Mouse (Mus musculus): ENCODE data around the gene Rbfox1. TPM values are rescaled to one million over a fixed set of nuclear protein-coding genes. Genes with fewer than 3 reads are reported as not detected.

The Rbfox1 gene
- polyA plus RNA-seq, 1 experiment from 2014 or later: 0.71 TPM

DNA sequence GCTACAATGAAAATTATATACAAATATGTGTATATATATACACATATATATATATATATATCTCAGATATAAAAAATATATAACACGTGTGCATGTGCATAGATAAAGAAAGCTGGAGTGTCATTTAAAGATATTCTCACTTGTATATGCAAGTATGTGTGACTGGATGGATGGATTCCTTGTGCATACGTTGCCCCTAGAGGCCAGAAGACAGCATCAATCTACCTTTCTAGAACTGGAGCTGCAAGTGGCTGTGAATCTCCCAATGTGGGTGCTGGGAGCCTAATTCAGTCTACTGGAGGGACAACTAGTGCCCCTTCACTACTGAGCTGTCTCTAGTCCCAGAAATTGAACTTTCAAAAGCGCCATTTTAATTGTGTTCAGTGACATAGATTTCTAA lies 471.8 kb downstream of the Rbfox1 start:
- Histone ChIP-seq H3K4me3 (no peak overlapping the region), H3K27ac (no peak overlapping the region), H3K4me1 (peaks cover 6% of the 10 kb centered on the region), H3K27me3 (ENCODE audit: poor library complexity, severe bottlenecking) (no peaks in the 10 kb centered on the region), H3K9me3 (no peaks in the 10 kb centered on the region), H3K36me3 (replicated peaks) (no peaks in the 10 kb centered on the region)
- 78% methylated on average over 3 of the region's 3 CpGs for WGBS
- DNase-seq (ENCODE audit: extremely low spot score, low spot score): no peak

DNA sequence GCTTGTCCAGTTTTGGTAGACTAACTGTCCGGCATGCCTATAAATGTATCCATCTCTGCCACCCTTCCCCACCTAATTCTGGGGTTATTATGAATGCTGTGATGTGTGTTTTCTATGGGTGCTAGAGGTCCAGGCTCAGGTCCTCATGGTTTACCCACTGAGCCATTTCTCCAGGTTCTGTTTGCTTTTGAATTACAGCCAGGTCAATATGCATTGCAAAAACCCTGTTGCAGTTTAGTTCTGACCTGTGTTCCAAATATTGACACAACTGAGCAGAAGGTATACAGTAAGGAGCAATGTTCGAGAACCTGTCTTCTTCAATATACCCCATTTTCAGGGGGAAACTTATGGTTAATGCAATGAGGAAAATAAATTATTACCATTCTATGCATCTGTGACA lies 480.6 kb downstream of the Rbfox1 start:
- no peaks in the 10 kb centered on the region for H3K27me3 ChIP-seq (ENCODE audit: poor library complexity, severe bottlenecking)
- no peaks in the 10 kb centered on the region for H3K36me3 ChIP-seq (replicated peaks)
- no peaks in the 10 kb centered on the region for H3K9me3 ChIP-seq
- no peak for DNase-seq (ENCODE audit: extremely low spot score, low spot score)
- 92% methylated on average over 2 of the region's 2 CpGs for WGBS
- H3K4me3 ChIP-seq: no peak overlapping the region
- H3K4me1 ChIP-seq: no peaks in the 10 kb centered on the region
- no peak overlapping the region for H3K27ac ChIP-seq

DNA sequence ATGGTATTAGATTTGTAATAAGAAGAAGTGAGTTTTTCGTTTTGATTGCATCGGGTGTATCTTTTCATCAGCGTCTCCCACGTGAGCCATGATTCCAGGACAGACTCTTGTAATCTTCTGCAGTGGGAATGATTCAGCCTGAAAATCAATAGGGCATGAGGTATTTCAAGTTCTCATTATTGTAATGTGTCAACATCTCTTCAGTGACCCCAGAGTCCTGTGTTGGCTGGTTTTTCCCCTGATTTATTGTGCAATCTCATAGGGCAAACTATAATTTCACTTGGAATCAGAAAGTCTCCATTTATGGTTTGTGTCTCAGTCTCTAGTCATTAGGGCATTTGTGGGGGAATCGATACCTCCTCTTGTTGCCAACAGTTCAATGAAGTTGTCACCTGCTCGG lies 481.5 kb downstream of the Rbfox1 start:
- H3K9me3 ChIP-seq: no peaks in the 10 kb centered on the region
- no peaks in the 10 kb centered on the region for H3K36me3 ChIP-seq (replicated peaks)
- H3K27me3 ChIP-seq (ENCODE audit: poor library complexity, severe bottlenecking): no peaks in the 10 kb centered on the region
- WGBS: 90% methylated on average over 6 of the region's 6 CpGs
- no peak overlapping the region for H3K27ac ChIP-seq
- H3K4me1 ChIP-seq: no peaks in the 10 kb centered on the region
- H3K4me3 ChIP-seq: no peak overlapping the region
- no peak for DNase-seq (ENCODE audit: extremely low spot score, low spot score)

DNA sequence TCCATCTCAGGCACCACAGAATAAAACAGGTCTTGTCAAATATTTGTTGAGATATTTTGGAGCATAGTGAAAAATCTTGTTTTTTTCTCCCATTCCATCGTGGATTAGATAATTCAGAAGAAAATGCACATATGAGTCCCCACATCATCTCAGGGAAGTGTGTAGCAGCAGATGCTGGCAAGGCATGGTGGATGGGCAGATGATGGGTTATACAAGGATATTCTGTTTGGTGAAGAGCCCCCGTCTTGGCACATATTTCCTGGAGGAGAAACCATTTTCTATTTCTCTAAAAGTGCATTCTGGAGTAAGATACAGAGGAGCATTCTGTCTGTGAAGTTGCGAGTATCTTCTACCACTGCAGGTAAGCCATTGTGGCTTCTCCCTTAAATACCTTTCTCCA lies 495.8 kb downstream of the Rbfox1 start:
- Histone ChIP-seq H3K36me3 (replicated peaks) (no peaks in the 10 kb centered on the region), H3K9me3 (no peaks in the 10 kb centered on the region), H3K27ac (no peak overlapping the region), H3K4me1 (peaks cover 5% of the 10 kb centered on the region; the same call in 1 of the 2 replicates), H3K4me3 (no peak overlapping the region), H3K27me3 (ENCODE audit: poor library complexity, severe bottlenecking) (no peaks in the 10 kb centered on the region)
- 88% methylated on average over 3 of the region's 3 CpGs for WGBS
- no peak for DNase-seq (ENCODE audit: extremely low spot score, low spot score)

GRCm38 (mm10) chr16:6381572-6381971 lies 496.4 kb downstream of the Rbfox1 start:
- Histone ChIP-seq H3K9me3 (no peaks in the 10 kb centered on the region), H3K27ac (no peak overlapping the region), H3K27me3 (ENCODE audit: poor library complexity, severe bottlenecking) (no peaks in the 10 kb centered on the region), H3K4me1 (peaks cover 5% of the 10 kb centered on the region; the same call in 1 of the 2 replicates), H3K4me3 (no peak overlapping the region), H3K36me3 (replicated peaks) (no peaks in the 10 kb centered on the region)
- no peak for DNase-seq (ENCODE audit: extremely low spot score, low spot score)
- 73% methylated on average over 2 of the region's 2 CpGs for WGBS

GRCm38 (mm10) chr16:6382712-6383111 lies 497.6 kb downstream of the Rbfox1 start:
- Histone ChIP-seq H3K36me3 (replicated peaks) (no peaks in the 10 kb centered on the region), H3K27ac (no peak overlapping the region), H3K4me1 (peaks cover 5% of the 10 kb centered on the region; the same call in 1 of the 2 replicates), H3K9me3 (no peaks in the 10 kb centered on the region), H3K27me3 (ENCODE audit: poor library complexity, severe bottlenecking) (no peaks in the 10 kb centered on the region), H3K4me3 (no peak overlapping the region)
- WGBS: 87% methylated on average over 5 of the region's 5 CpGs
- DNase-seq (ENCODE audit: extremely low spot score, low spot score): no peak

DNA sequence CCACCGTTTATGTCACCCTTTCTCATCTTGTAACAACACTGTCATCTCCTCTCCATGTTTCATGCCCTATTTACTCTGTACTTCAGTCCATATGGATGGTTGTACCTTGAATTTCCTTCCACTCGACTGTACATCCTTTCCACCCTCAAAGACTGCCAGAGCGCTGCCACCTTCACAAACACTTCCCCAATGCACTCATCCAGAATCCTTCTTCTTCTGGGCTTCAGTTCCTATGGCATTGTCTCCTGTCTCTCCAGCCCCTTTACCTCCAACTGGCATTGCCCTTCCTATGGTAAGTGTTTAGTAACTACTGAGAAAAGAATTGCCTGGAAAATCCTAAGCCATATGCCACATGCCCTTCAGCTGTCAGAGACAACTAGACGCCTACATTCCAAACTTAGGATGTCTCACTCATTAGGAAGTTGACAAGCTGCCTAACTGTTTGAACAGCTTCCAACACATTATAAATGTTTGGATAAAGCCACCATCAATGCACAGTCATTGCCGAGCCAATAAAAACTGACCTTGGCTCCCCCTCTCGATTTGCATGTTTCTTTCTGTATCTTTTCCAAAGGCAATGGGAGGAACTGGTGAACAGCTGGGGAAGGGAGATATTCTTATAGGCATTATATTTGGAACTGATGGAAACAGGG lies 505.2 kb downstream of the Rbfox1 start:
- 94% methylated on average over 6 of the region's 6 CpGs for WGBS
- no peaks in the 10 kb centered on the region for H3K9me3 ChIP-seq
- DNase-seq (ENCODE audit: extremely low spot score, low spot score): no peak
- no peak overlapping the region for H3K27ac ChIP-seq
- no peak overlapping the region for H3K4me3 ChIP-seq
- H3K27me3 ChIP-seq (ENCODE audit: poor library complexity, severe bottlenecking): no peaks in the 10 kb centered on the region
- no peaks in the 10 kb centered on the region for H3K4me1 ChIP-seq
- no peaks in the 10 kb centered on the region for H3K36me3 ChIP-seq (replicated peaks)

- Histone ChIP-seq H3K9me3 (no peaks in the 10 kb centered on the region), H3K36me3 (replicated peaks) (no peaks in the 10 kb centered on the region), H3K4me3 (no peak overlapping the region), H3K27ac (no peak overlapping the region), H3K27me3 (ENCODE audit: poor library complexity, severe bottlenecking) (no peaks in the 10 kb centered on the region), H3K4me1 (peaks cover 5% of the 10 kb centered on the region; the same call in 1 of the 2 replicates)
- no peak for DNase-seq (ENCODE audit: extremely low spot score, low spot score)
- WGBS: 65% methylated on average over 8 of the region's 8 CpGs
Measured at GRCm38 (mm10) chr16:6396676-6397409, 511.7 kb downstream of the Rbfox1 start.

DNA sequence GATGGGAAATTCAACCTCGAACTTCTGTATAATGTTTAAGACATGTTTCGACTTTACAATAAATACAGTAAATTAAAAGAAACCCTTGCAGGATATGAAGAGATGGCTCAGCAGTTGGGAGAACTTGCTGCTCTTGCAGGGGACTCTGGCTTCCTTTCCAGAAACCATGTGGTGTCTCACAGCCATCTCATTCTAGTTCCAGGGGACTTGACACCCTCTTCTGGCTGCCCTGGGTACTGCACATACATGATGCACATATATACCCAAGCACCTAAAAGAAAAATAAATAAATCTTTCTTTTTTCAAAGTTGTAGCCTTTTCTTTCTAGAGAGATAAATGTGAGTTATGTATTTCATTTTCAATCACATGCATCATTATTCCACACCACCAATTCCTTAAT lies 512.5 kb downstream of the Rbfox1 start:
- H3K9me3 ChIP-seq: no peaks in the 10 kb centered on the region
- WGBS: 88% methylated on average over 2 of the region's 2 CpGs
- no peaks in the 10 kb centered on the region for H3K36me3 ChIP-seq (replicated peaks)
- H3K27ac ChIP-seq: no peak overlapping the region
- no peaks in the 10 kb centered on the region for H3K27me3 ChIP-seq (ENCODE audit: poor library complexity, severe bottlenecking)
- H3K4me3 ChIP-seq: no peak overlapping the region
- DNase-seq (ENCODE audit: extremely low spot score, low spot score): no peak
- peaks cover 5% of the 10 kb centered on the region; the same call in 1 of the 2 replicates for H3K4me1 ChIP-seq

- Histone ChIP-seq H3K9me3 (no peaks in the 10 kb centered on the region), H3K4me1 (no peaks in the 10 kb centered on the region), H3K27ac (no peak overlapping the region), H3K4me3 (no peak overlapping the region), H3K27me3 (ENCODE audit: poor library complexity, severe bottlenecking) (no peaks in the 10 kb centered on the region), H3K36me3 (replicated peaks) (no peaks in the 10 kb centered on the region)
- DNase-seq (ENCODE audit: extremely low spot score, low spot score): no peak
- WGBS: 95% methylated on average over 3 of the region's 3 CpGs
Measured at GRCm38 (mm10) chr16:6402816-6403215, 517.7 kb downstream of the Rbfox1 start.

- Histone ChIP-seq H3K4me3 (no peak overlapping the region), H3K36me3 (replicated peaks) (no peaks in the 10 kb centered on the region)
- WGBS: 26% methylated on average over 2 of the region's 2 CpGs
Measured at GRCm38 (mm10) chr16:6414846-6415245, 529.7 kb downstream of the Rbfox1 start.

GRCm38 (mm10) chr16:6421623-6422145 lies 536.5 kb downstream of the Rbfox1 start:
- no peak for DNase-seq (ENCODE audit: extremely low spot score, low spot score)
- 82% methylated on average over 3 of the region's 3 CpGs for WGBS
- H3K27ac ChIP-seq: no peak overlapping the region
- H3K36me3 ChIP-seq (replicated peaks): no peaks in the 10 kb centered on the region
- no peaks in the 10 kb centered on the region for H3K4me1 ChIP-seq
- H3K27me3 ChIP-seq (ENCODE audit: poor library complexity, severe bottlenecking): no peaks in the 10 kb centered on the region
- no peak overlapping the region for H3K4me3 ChIP-seq
- H3K9me3 ChIP-seq: no peaks in the 10 kb centered on the region; the same call in 1 of the 2 replicates

More at GRCm38 (mm10) chr16:6414846-6415245, 529.7 kb downstream of the Rbfox1 start:
- Histone ChIP-seq H3K9me3 (no peaks in the 10 kb centered on the region), H3K27ac (no peak overlapping the region), H3K4me1 (peaks cover 4% of the 10 kb centered on the region; the same call in 1 of the 2 replicates), H3K27me3 (ENCODE audit: poor library complexity, severe bottlenecking) (no peaks in the 10 kb centered on the region)
- no peak for DNase-seq (ENCODE audit: extremely low spot score, low spot score)

- DNase-seq (ENCODE audit: extremely low spot score, low spot score): no peak
- Histone ChIP-seq H3K36me3 (replicated peaks) (no peaks in the 10 kb centered on the region), H3K4me3 (no peak overlapping the region), H3K27me3 (ENCODE audit: poor library complexity, severe bottlenecking) (no peaks in the 10 kb centered on the region), H3K9me3 (no peaks in the 10 kb centered on the region; the same call in 1 of the 2 replicates), H3K27ac (no peak overlapping the region), H3K4me1 (no peaks in the 10 kb centered on the region)
- 89% methylated on average over 4 of the region's 4 CpGs for WGBS
Measured at GRCm38 (mm10) chr16:6423878-6424409, 538.8 kb downstream of the Rbfox1 start.

All from forebrain, embryonic 10.5 days (tissue).